Mouse (Mus musculus): ENCODE measurements around the gene G6pc.

- TF ChIP-seq CTCF (conservative IDR thresholded peaks at IDR 0.05; ENCODE audit: low read length) (peak; percentile 92), NANOG (IDR thresholded peaks at IDR 0.05; ENCODE audit: borderline replicate concordance, low read length) (no peak)
Observed at GRCm38 (mm10) chr11:101323609-101324008, 43.8 kb upstream of the G6pc start.
